Mouse (Mus musculus) E14TG2a.4 (cell line): ENCODE data around the gene Vmn2r31.
"Not testable (repeated sequence)": the region's sequence is repeated elsewhere in the genome, so short reads cannot be mapped to it uniquely, and the experiment has no call there.

Experiments
- H3K27me3 ChIP-seq: 2 replicates; pipeline ENCODE4 v1.6.1; 2014; ENCODE audit warnings: low read length, control low read depth; ENCODE audit not compliant: insufficient read depth
- H3K36me3 ChIP-seq: 2 replicates; pipeline ENCODE4 v1.6.1; 2014; ENCODE audit warnings: low read length, control low read depth; ENCODE audit not compliant: insufficient read depth
- H3K4me1 ChIP-seq: replicated peaks from 2 replicates; pipeline ENCODE4 v1.6.1; 2014; ENCODE audit warnings: low read depth, low read length, control low read depth
- H3K4me3 ChIP-seq: replicated peaks from 2 replicates; pipeline ENCODE4 v1.5.1; 2014; ENCODE audit warnings: mild to moderate bottlenecking, low read length
- H3K9me3 ChIP-seq: 2 replicates; pipeline ENCODE4 v1.6.1; 2014; ENCODE audit warnings: low read length, control low read depth

Gene Vmn2r31

GRCm38 (mm10) chr7:7399603-7400002 is at the start of gene Vmn2r31:
Gene Vmn2r31 (minus strand): TSS chr7:7399703.
- H3K36me3 ChIP-seq, H3K4me1 ChIP-seq, H3K4me3 ChIP-seq, H3K9me3 ChIP-seq, H3K27me3 ChIP-seq: not testable (repeated sequence)

- not testable (repeated sequence) for H3K36me3 ChIP-seq, H3K27me3 ChIP-seq, H3K4me3 ChIP-seq, H3K9me3 ChIP-seq, H3K4me1 ChIP-seq
Observed at GRCm38 (mm10) chr7:7374431-7374830, 25.1 kb downstream of the Vmn2r31 start, which contains the start of gene Gm45783. Gene Gm45783 (minus strand): TSS chr7:7374573.

DNA sequence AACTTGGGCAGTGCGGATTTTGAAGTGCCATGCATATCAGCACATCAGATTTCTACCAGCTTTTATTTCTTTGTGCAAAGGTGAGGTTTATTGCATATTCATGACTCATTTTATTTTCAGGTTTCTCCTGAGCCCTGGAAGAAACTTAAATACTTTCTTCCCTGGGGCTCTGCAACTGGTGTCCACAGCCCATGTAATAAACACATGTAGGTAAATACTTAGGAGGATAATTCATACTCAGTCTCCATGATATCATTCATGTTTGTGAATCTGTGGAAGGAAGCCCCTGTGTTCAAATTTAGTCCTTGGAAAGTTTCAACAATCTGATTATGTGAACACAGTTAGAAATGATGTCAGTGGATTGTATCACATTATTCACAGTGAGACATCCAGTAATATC is 62.0 kb downstream of the Vmn2r31 start, which contains the start of gene Vmn2r30:
TSS of gene Vmn2r30 (minus strand) at position 101 of the 400 bp plus-strand sequence.
- H3K9me3 ChIP-seq, H3K4me3 ChIP-seq, H3K36me3 ChIP-seq, H3K4me1 ChIP-seq, H3K27me3 ChIP-seq: not testable (repeated sequence)
